Mouse (Mus musculus) bone marrow macrophage, adult 2 months (primary cell): ENCODE data around the gene Ctnna2. TPM values are rescaled to one million over a fixed set of nuclear protein-coding genes. Genes with fewer than 3 reads are reported as not detected.

ENCODE experiments used
- H3K27ac ChIP-seq: 2 replicates; pipeline ENCODE4 v1.5.1; 2012; ENCODE audit warnings: low read depth, low read length; ENCODE audit not compliant: insufficient read depth
- H3K4me1 ChIP-seq: 2 replicates; pipeline ENCODE4 v1.6.1; 2012; ENCODE audit warnings: low read length; ENCODE audit not compliant: control insufficient read depth, insufficient read depth
- H3K4me3 ChIP-seq: 2 replicates; pipeline ENCODE4 v1.5.1; 2012; ENCODE audit warnings: mild to moderate bottlenecking, low read length, moderate library complexity; ENCODE audit not compliant: insufficient read depth
- CTCF ChIP-seq: IDR thresholded peaks from 2 replicates; pipeline ENCODE4 v1.5.1; 2012; ENCODE audit warnings: low read depth, mild to moderate bottlenecking, low read length, moderate library complexity
- POLR2A ChIP-seq: IDR thresholded peaks from 2 replicates; pipeline ENCODE4 v1.6.1; 2012; ENCODE audit warnings: mild to moderate bottlenecking, low read depth, low read length, borderline replicate concordance
- polyA plus RNA-seq: library from polyadenylated mRNA; stranded (reverse); fragments of >200 nt; gene quantifications from 2 replicates; pipeline ENCODE4 v1.2.4, GENCODE M21; 2012; ENCODE audit not compliant: missing spikeins, insufficient read depth, insufficient read length

Gene Ctnna2
- polyA plus RNA-seq, 1 experiment: not detected

GRCm38 (mm10) chr6:77157028-77157427 lies 822.5 kb downstream of the Ctnna2 start:
- TF ChIP-seq CTCF: no peak
- no peak for TF ChIP-seq POLR2A
- no peak overlapping the region for H3K4me3 ChIP-seq
- no peaks in the 10 kb centered on the region for H3K4me1 ChIP-seq
- no peak overlapping the region for H3K27ac ChIP-seq

- H3K4me1 ChIP-seq: no peaks in the 10 kb centered on the region
- no peak overlapping the region for H3K27ac ChIP-seq
- H3K4me3 ChIP-seq: no peak overlapping the region
- TF ChIP-seq CTCF (no peak), POLR2A (no peak)
Measured at GRCm38 (mm10) chr6:77139306-77139920, 840.1 kb downstream of the Ctnna2 start.

GRCm38 (mm10) chr6:77120926-77121325 lies 858.6 kb downstream of the Ctnna2 start:
- H3K27ac ChIP-seq: no peak overlapping the region
- no peaks in the 10 kb centered on the region for H3K4me1 ChIP-seq
- H3K4me3 ChIP-seq: no peak overlapping the region
- no peak for TF ChIP-seq POLR2A
- TF ChIP-seq CTCF: no peak

GRCm38 (mm10) chr6:77120510-77120909 lies 859.0 kb downstream of the Ctnna2 start:
- Histone ChIP-seq H3K4me3 (no peak overlapping the region), H3K4me1 (no peaks in the 10 kb centered on the region), H3K27ac (no peak overlapping the region)
- TF ChIP-seq POLR2A (no peak), CTCF (no peak)

GRCm38 (mm10) chr6:77109095-77109945 lies 870.2 kb downstream of the Ctnna2 start:
- TF ChIP-seq POLR2A (no peak), CTCF (no peak)
- H3K4me1 ChIP-seq: no peaks in the 10 kb centered on the region
- no peak overlapping the region for H3K4me3 ChIP-seq
- no peak overlapping the region for H3K27ac ChIP-seq

- Histone ChIP-seq H3K27ac (no peak overlapping the region), H3K4me3 (no peak overlapping the region), H3K4me1 (no peaks in the 10 kb centered on the region)
- TF ChIP-seq CTCF (no peak), POLR2A (no peak)
Measured at GRCm38 (mm10) chr6:77101047-77101446, 878.5 kb downstream of the Ctnna2 start.

- H3K4me3 ChIP-seq: no peak overlapping the region
- no peaks in the 10 kb centered on the region for H3K4me1 ChIP-seq
- no peak overlapping the region for H3K27ac ChIP-seq
- no peak for TF ChIP-seq POLR2A
- no peak for TF ChIP-seq CTCF
Measured at GRCm38 (mm10) chr6:77098540-77098939, 881.0 kb downstream of the Ctnna2 start.

GRCm38 (mm10) chr6:77075396-77076376 lies 903.8 kb downstream of the Ctnna2 start:
- H3K4me3 ChIP-seq: no peak overlapping the region
- TF ChIP-seq CTCF: no peak
- no peaks in the 10 kb centered on the region for H3K4me1 ChIP-seq
- no peak overlapping the region for H3K27ac ChIP-seq

- no peak overlapping the region for H3K4me3 ChIP-seq
- H3K27ac ChIP-seq: no peak overlapping the region
- TF ChIP-seq POLR2A (no peak), CTCF (no peak)
- H3K4me1 ChIP-seq: no peaks in the 10 kb centered on the region
Measured at GRCm38 (mm10) chr6:77069595-77069994, 909.9 kb downstream of the Ctnna2 start.
